In the genomic region with DNA sequence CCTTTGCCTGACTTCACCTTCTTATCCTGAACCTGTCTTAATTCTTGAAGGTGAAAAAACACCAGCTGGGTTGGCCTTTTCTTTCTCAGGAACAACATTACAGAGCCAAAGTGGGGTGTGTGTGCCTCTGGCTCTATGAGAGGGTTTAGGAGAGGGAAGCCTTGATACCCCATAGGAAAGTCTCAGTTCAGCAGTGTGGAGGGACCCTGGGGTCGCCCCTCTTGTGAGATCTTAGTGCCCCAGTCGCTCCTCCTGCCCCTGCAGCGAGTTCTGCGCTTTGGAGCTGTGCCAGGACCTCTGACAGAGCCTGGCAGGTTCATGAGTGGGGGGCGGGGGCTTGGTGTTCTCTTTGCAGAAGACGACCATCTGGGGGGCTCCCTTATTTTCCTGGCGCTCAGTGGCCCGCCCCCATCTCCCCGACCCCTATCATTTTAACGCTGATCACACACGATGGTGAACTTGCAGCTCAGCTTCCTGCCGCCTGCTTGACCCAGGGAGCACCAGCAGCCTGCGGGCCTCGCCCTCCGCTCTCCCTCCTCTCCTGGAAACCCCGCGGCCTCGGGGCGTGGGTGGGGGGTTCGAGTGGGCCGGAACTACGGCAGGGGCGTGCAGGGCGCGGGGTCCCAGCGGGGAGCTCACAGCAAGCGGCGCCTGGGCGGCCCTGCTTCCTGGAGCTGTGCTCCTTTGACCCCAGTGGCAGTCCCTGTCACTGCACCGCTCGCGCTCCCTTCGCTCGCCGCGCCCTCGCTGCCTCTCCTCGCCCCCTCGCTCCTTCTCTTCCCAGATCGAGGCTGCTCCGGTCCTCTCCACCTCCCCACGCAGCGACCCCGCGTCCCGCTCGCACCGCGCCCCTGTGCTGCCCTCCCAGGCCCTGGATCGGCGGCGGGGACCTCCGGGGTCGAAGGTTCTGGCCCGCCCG, we compare ENCODE assay signal across 9 mouse cellular contexts. TPM values are rescaled to one million over a fixed set of nuclear protein-coding genes. Genes with fewer than 3 reads are reported as not detected.
DNase-seq lines count a peak whose midpoint lies in the region; ATAC-seq and TF ChIP-seq lines count a peak whose summit lies in the region.
"Had no signal": no experiment of that assay in that cellular context is flagged by ENCODE, and none has a peak within 500 bp of the region (broad histone marks: within the 10 kb centered on the region; RNA-seq: fewer than 3 reads in every experiment).

Gene Mpped2, plus strand, starts transcription at position 487 of the 919 bp plus-strand sequence.

- H3K27me3 ChIP-seq in spleen, adult 2 months (ENCODE audit: control insufficient read depth, insufficient read depth, low read length), result peaks cover 11% of the 10 kb centered on the region
- no peaks in the 10 kb centered on the region for H3K27me3 ChIP-seq in embryonic facial prominence, embryonic 13.5 days
- peaks cover 5% of the 10 kb centered on the region for H3K27me3 ChIP-seq in kidney, adult 2 months (replicated peaks; ENCODE audit: control insufficient read depth, insufficient read depth, low read length)
- H3K27me3 ChIP-seq in limb, embryonic 15.5 days, result no peaks in the 10 kb centered on the region
- no peaks in the 10 kb centered on the region for H3K27me3 ChIP-seq in midbrain, embryonic 15.5 days (replicated peaks)
- peaks cover 9% of the 10 kb centered on the region; the same call in 1 of the 2 replicates for H3K27me3 ChIP-seq in thymus, adult 2 months (ENCODE audit: control insufficient read depth, insufficient read depth, low read length)
- H3K27me3 ChIP-seq: CH12.LX had no signal

- peak within 1 kb of the TSS; percentile 91 for H3K4me2 ChIP-seq in embryonic facial prominence, embryonic 13.5 days
- H3K4me2 ChIP-seq in limb, embryonic 15.5 days, result peak within 1 kb of the TSS; percentile 94
- H3K4me2 ChIP-seq in midbrain, embryonic 15.5 days, result peak within 1 kb of the TSS; percentile 87

- ATAC-seq in embryonic facial prominence, embryonic 13.5 days (ENCODE audit: insufficient number of reproducible peaks, insufficient read depth, low FRiP score, low TSS enrichment, low read depth), result peak; percentile 77
- ATAC-seq in limb, embryonic 15.5 days (ENCODE audit: insufficient number of reproducible peaks, low FRiP score, low TSS enrichment, low read depth), result peak; percentile 66
- peak; percentile 77 for ATAC-seq in midbrain, embryonic 15.5 days (replicated peaks)

- DNase-seq in spleen, adult 2 months (ENCODE audit: low read depth in 1 of 2, low spot score in 2 of 2), result no peak
- no peak for DNase-seq in spleen, postnatal 14 days (ENCODE audit: low spot score in 2 of 2)
- DNase-seq in heart, adult 8-10 months (ENCODE audit: low spot score), result peak; percentile 28
- peak; percentile 61 for DNase-seq in kidney, adult 2 months
- DNase-seq in thymus, adult 2 months, result peak; percentile 11

- TF ChIP-seq CTCF in spleen, adult 2 months (IDR thresholded peaks at IDR 0.05; ENCODE audit: extremely low read depth, insufficient read depth, insufficient read length, insufficient replicate concordance), result no peak
- TF ChIP-seq CTCF in kidney, adult 2 months (conservative IDR thresholded peaks at IDR 0.05; ENCODE audit: insufficient read depth, insufficient read length, low read depth, low read length), result 0 out of 2 replicates have a peak, but pooled peaks have one; percentile 29
- no peak for TF ChIP-seq CTCF in thymus, adult 2 months (IDR thresholded peaks at IDR 0.05; ENCODE audit: borderline replicate concordance, control insufficient read depth, extremely low read depth, insufficient read depth, low read length, poor library complexity)

- peak within 1 kb of the TSS; percentile 34 for H3K4me3 ChIP-seq in spleen, adult 2 months (ENCODE audit: extremely low read depth, insufficient read depth, insufficient read length)
- H3K4me3 ChIP-seq in embryonic facial prominence, embryonic 13.5 days, result peak within 1 kb of the TSS; percentile 87
- peak within 1 kb of the TSS; percentile 97 for H3K4me3 ChIP-seq in kidney, adult 2 months (ENCODE audit: insufficient read depth, low read depth, low read length)
- peak within 1 kb of the TSS; percentile 85 for H3K4me3 ChIP-seq in limb, embryonic 15.5 days
- H3K4me3 ChIP-seq in midbrain, embryonic 15.5 days, result peak within 1 kb of the TSS; percentile 86
- peak within 1 kb of the TSS; percentile 54 for H3K4me3 ChIP-seq in thymus, adult 2 months (ENCODE audit: control insufficient read depth, insufficient read depth, low read length)

- no peaks in the 10 kb centered on the region for H3K9me3 ChIP-seq in embryonic facial prominence, embryonic 13.5 days
- H3K9me3 ChIP-seq in limb, embryonic 15.5 days, result no peaks in the 10 kb centered on the region
- no peaks in the 10 kb centered on the region for H3K9me3 ChIP-seq in midbrain, embryonic 15.5 days

- no peak for TF ChIP-seq POLR2A in spleen, adult 2 months (IDR thresholded peaks at IDR 0.05; ENCODE audit: low read depth, low read length)
- TF ChIP-seq POLR2A in kidney, adult 2 months (IDR thresholded peaks at IDR 0.05; ENCODE audit: low read depth, low read length), result no peak
- no peak for TF ChIP-seq POLR2A in thymus, adult 2 months (IDR thresholded peaks at IDR 0.05; ENCODE audit: control insufficient read depth, extremely low read depth, insufficient read depth, low read length, poor library complexity)

- peaks cover 4% of the 10 kb centered on the region for H3K4me1 ChIP-seq in spleen, adult 2 months (ENCODE audit: control insufficient read depth, insufficient read depth, insufficient read length)
- peaks cover 32% of the 10 kb centered on the region for H3K4me1 ChIP-seq in embryonic facial prominence, embryonic 13.5 days
- no peaks in the 10 kb centered on the region; the same call in 1 of the 2 replicates for H3K4me1 ChIP-seq in kidney, adult 2 months (ENCODE audit: control insufficient read depth, insufficient read depth, low read length)
- peaks cover 25% of the 10 kb centered on the region for H3K4me1 ChIP-seq in limb, embryonic 15.5 days
- peaks cover 42% of the 10 kb centered on the region for H3K4me1 ChIP-seq in midbrain, embryonic 15.5 days
- no peaks in the 10 kb centered on the region for H3K4me1 ChIP-seq in thymus, adult 2 months (replicated peaks; ENCODE audit: control insufficient read depth, insufficient read depth, low read length)

- H3K9ac ChIP-seq in embryonic facial prominence, embryonic 13.5 days, result peak within 1 kb of the TSS; percentile 97
- H3K9ac ChIP-seq in limb, embryonic 15.5 days, result peak within 1 kb of the TSS; percentile 87
- H3K9ac ChIP-seq in midbrain, embryonic 15.5 days, result peak within 1 kb of the TSS; percentile 92

- WGBS in spleen, adult 2 months, result 2% methylated on average over 54 of the region's 56 CpGs
- under 1% methylated on average over 48 of the region's 56 CpGs for WGBS in embryonic facial prominence, embryonic 13.5 days
- WGBS in kidney, adult 2 months, result under 1% methylated on average over 54 of the region's 56 CpGs
- under 1% methylated on average over 50 of the region's 56 CpGs for WGBS in limb, embryonic 15.5 days
- WGBS in midbrain, embryonic 15.5 days, result 1% methylated on average over 49 of the region's 56 CpGs
- WGBS in thymus, adult 2 months, result 1% methylated on average over 56 of the region's 56 CpGs

- H3K27ac ChIP-seq in spleen, adult 2 months (ENCODE audit: insufficient read depth, low read length), result no peak within 1 kb of the TSS
- H3K27ac ChIP-seq in embryonic facial prominence, embryonic 13.5 days, result peak within 1 kb of the TSS; percentile 99
- H3K27ac ChIP-seq in kidney, adult 2 months (ENCODE audit: insufficient read depth, low read depth, low read length), result peak within 1 kb of the TSS; percentile 95
- peak within 1 kb of the TSS; percentile 95 for H3K27ac ChIP-seq in limb, embryonic 15.5 days
- peak within 1 kb of the TSS; percentile 99 for H3K27ac ChIP-seq in midbrain, embryonic 15.5 days
- H3K27ac ChIP-seq in thymus, adult 2 months (ENCODE audit: control insufficient read depth, insufficient read depth, low read length), result no peak within 1 kb of the TSS

- H3K36me3 ChIP-seq in spleen, adult 2 months (ENCODE audit: control insufficient read depth, insufficient read depth, low read length), result no peaks in the 10 kb centered on the region
- H3K36me3 ChIP-seq in embryonic facial prominence, embryonic 13.5 days, result no peaks in the 10 kb centered on the region
- no peaks in the 10 kb centered on the region for H3K36me3 ChIP-seq in kidney, adult 2 months (ENCODE audit: control insufficient read depth, insufficient read depth, low read length)
- no peaks in the 10 kb centered on the region for H3K36me3 ChIP-seq in limb, embryonic 15.5 days
- H3K36me3 ChIP-seq in midbrain, embryonic 15.5 days (replicated peaks), result no peaks in the 10 kb centered on the region
- H3K36me3 ChIP-seq in thymus, adult 2 months (ENCODE audit: control insufficient read depth, insufficient read depth, low read length), result no peaks in the 10 kb centered on the region

RNA-seq across cellular contexts. Expression of gene Mpped2, which starts in this region (rescaled TPM):
- polyA plus RNA-seq in spleen, adult 2 months (2012; rRNA removed), result 0.02 and 0.07 TPM in 2 replicates
- 105 and 115 TPM in 2 replicates for polyA plus RNA-seq in embryonic facial prominence, embryonic 13.5 days (2015; fragmentation: Nextera tagmentation; extraction: Ambion mirVana)
- 10 to 100 TPM; 15.4 to 23.0 (median 21.3) TPM for total RNA-seq in heart, adult 8-10 months (2022)
- polyA plus RNA-seq in kidney, adult 2 months (2012; rRNA removed), result 3.4 and 4.1 TPM in 2 replicates
- 55.5 and 67.3 TPM in 2 replicates for polyA plus RNA-seq in limb, embryonic 15.5 days (2015; fragmentation: Nextera tagmentation; extraction: Ambion mirVana)
- polyA plus RNA-seq in midbrain, embryonic 15.5 days (2015; fragmentation: Nextera tagmentation; extraction: Ambion mirVana), result 150 and 159 TPM in 2 replicates
- polyA plus RNA-seq in thymus, adult 2 months (2012; rRNA removed), result 0.70 and 1.1 TPM in 2 replicates
- total RNA-seq: CH12.LX had no signal

Comparison
In these comparisons a context has a peak if more than half of its experiments do, and no peak if none do; other contexts are left out.
1. RNA of gene Mpped2 (polyA plus RNA-seq): 150 to 159 TPM in midbrain, embryonic 15.5 days, 105 to 115 TPM in embryonic facial prominence, embryonic 13.5 days and 55.5 to 67.3 TPM in limb, embryonic 15.5 days; 3.4 to 4.1 TPM in kidney, adult 2 months, 0.70 to 1.1 TPM in thymus, adult 2 months and 0.02 to 0.07 TPM in spleen, adult 2 months; every median in the first group is over 10 times any median in the second.
2. DNase-seq: peak in heart, adult 8-10 months (single experiment), kidney, adult 2 months (single experiment) and thymus, adult 2 months (single experiment); none in spleen, adult 2 months (0 of 2) and spleen, postnatal 14 days (0 of 2).
3. H3K27ac ChIP-seq: peak in embryonic facial prominence, embryonic 13.5 days (single experiment), kidney, adult 2 months (single experiment), limb, embryonic 15.5 days (single experiment) and midbrain, embryonic 15.5 days (single experiment); none in spleen, adult 2 months (single experiment) and thymus, adult 2 months (single experiment).
4. H3K4me3 ChIP-seq: peak in every context shown above with its lines; median percentile 97 in kidney, adult 2 months; 87 in embryonic facial prominence, embryonic 13.5 days; 86 in midbrain, embryonic 15.5 days; 85 in limb, embryonic 15.5 days; 54 in thymus, adult 2 months; 34 in spleen, adult 2 months.
5. Peak in every context shown above with its lines, with median percentiles within 50 percentile points of each other: ATAC-seq, H3K4me2 ChIP-seq and H3K9ac ChIP-seq.